Mouse (Mus musculus) embryonic fibroblast, embryonic 13.5 days (primary cell): ENCODE measurements around the gene Gm36245. TPM values are rescaled to one million over a fixed set of nuclear protein-coding genes. Genes with fewer than 3 reads are reported as not detected.

ENCODE experiments used
- H3K27ac ChIP-seq: 2 replicates; pipeline ENCODE4 v1.5.1; 2012; ENCODE audit warnings: low read length, control low read depth, inconsistent platforms; ENCODE audit not compliant: insufficient read depth
- H3K4me1 ChIP-seq: 2 replicates; pipeline ENCODE4 v1.6.1; 2011; ENCODE audit warnings: low read length; ENCODE audit not compliant: control insufficient read depth, insufficient read depth
- H3K4me3 ChIP-seq: 2 replicates; pipeline ENCODE4 v1.5.1; 2011; ENCODE audit warnings: mild to moderate bottlenecking, control low read depth, low read length; ENCODE audit not compliant: insufficient read depth
- CTCF ChIP-seq: IDR thresholded peaks from 2 replicates; pipeline ENCODE4 v1.5.1; 2011; ENCODE audit warnings: mild to moderate bottlenecking, control low read depth, low read length, moderate library complexity, borderline replicate concordance; ENCODE audit not compliant: insufficient read depth
- POLR2A ChIP-seq: IDR thresholded peaks from 2 replicates; pipeline ENCODE4 v1.6.1; 2011; ENCODE audit warnings: low read depth, mild to moderate bottlenecking, control low read depth, low read length, moderate library complexity
- polyA plus RNA-seq: library from polyadenylated mRNA; stranded (reverse); fragments of >200 nt; gene quantifications from 2 replicates; pipeline ENCODE4 v1.2.4, GENCODE M21; 2011; ENCODE audit warnings: low read depth; ENCODE audit not compliant: missing spikeins, insufficient read length

The Gm36245 gene
- not detected in 2 replicates for polyA plus RNA-seq

GRCm38 (mm10) chr15:77598958-77599357, at the start of gene Gm36245:
Gene Gm36245, plus strand, starts transcription at chr15:77599258.
- Histone ChIP-seq H3K4me1 (no peaks in the 10 kb centered on the region), H3K4me3 (no peak within 1 kb of the TSS), H3K27ac (no peak within 1 kb of the TSS)
- no peak for TF ChIP-seq POLR2A
- no peak for TF ChIP-seq CTCF

- no peak within 1 kb of the TSS for H3K27ac ChIP-seq
- no peak within 1 kb of the TSS for H3K4me3 ChIP-seq
- H3K4me1 ChIP-seq, result no peaks in the 10 kb centered on the region
- TF ChIP-seq POLR2A, result no peak
- TF ChIP-seq CTCF, result no peak
Measured at GRCm38 (mm10) chr15:77561792-77562191, 37.3 kb upstream of the Gm36245 start, which contains the start of gene 1700025B11Rik. Gene 1700025B11Rik, minus strand, starts transcription at chr15:77561892.

DNA sequence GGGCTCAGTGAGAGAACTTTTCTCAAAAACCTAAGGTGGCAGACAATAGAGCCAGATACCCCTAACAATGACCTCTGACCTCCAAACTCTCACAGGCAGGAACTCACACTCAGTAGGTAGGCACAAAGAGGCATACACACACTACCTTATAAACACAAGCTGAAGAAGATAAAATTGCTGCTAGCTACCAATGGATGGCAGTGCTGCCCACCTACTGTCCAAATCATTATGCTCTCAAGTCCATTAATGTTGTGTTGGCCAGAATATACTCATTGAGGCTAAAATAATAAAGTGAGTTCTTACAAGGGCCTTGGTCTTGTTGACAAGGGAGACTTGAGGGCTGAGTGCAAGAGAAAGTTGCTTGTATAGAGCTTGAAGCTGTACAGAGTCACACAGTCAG, 35.8 kb upstream of the Gm36245 start:
- Histone ChIP-seq H3K27ac (no peak overlapping the region), H3K4me3 (no peak overlapping the region)
- TF ChIP-seq CTCF (no peak), POLR2A (no peak)

DNA sequence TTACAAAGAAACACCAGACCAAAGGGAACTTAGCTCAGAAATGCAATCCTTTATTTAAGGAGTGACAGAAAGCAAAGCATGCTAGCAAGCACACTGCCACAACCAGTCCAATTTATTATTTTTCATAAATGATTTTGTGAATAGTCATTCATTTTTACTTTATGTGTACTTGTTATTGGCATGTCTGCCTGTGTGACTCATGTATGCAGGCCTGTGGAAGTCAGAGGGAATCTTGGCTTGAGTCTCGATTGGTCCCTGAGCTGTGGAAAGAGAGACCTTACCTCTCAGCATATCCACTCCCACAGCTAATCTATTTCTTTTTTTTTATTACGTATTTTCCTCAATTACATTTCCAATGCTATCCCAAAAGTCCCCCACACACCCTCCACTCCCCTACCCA, 20.3 kb upstream of the Gm36245 start:
- H3K4me3 ChIP-seq, result no peak overlapping the region
- no peak for TF ChIP-seq CTCF
- no peak for TF ChIP-seq POLR2A
- H3K4me1 ChIP-seq, result peaks cover 3% of the 10 kb centered on the region; the same call in 1 of the 2 replicates
- H3K27ac ChIP-seq, result peak overlapping the region; percentile 42; the same call in 1 of the 2 replicates

More for the DNA sequence above, 35.8 kb upstream of the Gm36245 start:
- no peaks in the 10 kb centered on the region for H3K4me1 ChIP-seq

DNA sequence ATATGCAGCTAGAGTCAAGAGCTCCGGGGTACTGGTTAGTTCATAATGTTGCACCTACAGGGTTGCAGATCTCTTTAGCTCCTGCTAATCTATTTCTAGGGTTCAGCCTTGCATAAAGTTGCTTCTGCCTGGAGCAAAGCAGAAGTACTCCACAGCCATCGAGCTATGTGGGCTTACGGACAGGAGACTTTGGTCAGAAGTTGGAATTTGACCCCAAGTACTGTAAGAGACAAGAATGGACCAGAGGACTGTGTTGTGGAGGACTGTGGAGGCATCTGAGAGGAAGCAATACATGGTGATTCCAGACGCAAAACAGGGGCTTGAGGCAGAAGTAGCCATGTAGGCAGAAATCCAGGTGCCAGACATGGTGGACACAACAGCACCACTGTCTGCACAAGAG, 19.7 kb upstream of the Gm36245 start:
- peaks cover 3% of the 10 kb centered on the region; the same call in 1 of the 2 replicates for H3K4me1 ChIP-seq
- H3K4me3 ChIP-seq, result no peak overlapping the region
- TF ChIP-seq POLR2A, result no peak
- no peak for TF ChIP-seq CTCF
- H3K27ac ChIP-seq, result no peak overlapping the region

- Histone ChIP-seq H3K27ac (no peak overlapping the region), H3K4me3 (no peak overlapping the region), H3K4me1 (peaks cover 3% of the 10 kb centered on the region; the same call in 1 of the 2 replicates)
- TF ChIP-seq POLR2A (no peak), CTCF (no peak)
Measured at GRCm38 (mm10) chr15:77581681-77582080, 17.4 kb upstream of the Gm36245 start.

DNA sequence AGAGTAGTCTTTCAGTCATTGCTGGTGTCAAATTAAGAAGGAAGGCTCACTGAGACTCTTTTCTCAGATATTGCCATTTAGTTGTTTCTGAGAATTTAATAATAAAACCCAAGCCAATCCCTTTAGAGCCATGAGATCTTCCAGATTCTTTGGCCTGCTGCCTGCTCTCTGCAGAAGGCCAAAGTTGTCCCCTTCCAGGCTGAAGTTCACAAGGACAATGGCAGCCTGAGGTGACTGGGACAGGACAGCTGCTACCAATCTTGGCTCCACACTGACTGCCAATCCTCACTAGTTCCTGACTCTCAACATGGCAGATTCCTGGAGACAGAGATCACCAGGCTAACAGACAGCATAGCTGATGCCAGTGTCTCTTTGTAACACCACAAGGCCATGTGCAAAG, 12.0 kb upstream of the Gm36245 start:
- Histone ChIP-seq H3K4me3 (no peak overlapping the region), H3K27ac (no peak overlapping the region), H3K4me1 (no peaks in the 10 kb centered on the region)
- TF ChIP-seq CTCF (no peak), POLR2A (no peak)

DNA sequence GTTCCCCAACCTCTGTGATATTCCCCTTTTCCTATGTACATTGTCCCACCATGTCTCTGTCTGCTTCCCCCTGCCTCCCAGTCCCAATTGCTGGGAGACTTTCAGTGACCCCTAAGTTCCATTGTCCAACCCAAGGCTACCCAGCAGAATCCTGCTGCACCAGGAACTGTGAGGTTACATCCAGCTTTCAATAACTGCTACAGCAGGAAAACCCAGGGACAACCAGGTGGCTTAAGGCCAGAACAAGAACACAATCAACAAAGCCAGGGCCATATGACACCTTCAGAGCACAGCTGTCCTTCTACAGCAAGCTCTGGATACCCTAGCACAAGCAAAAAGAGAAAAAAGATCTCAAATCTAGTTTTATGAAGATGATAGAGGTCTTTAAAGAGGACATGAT, 10.1 kb upstream of the Gm36245 start:
- no peak for TF ChIP-seq CTCF
- TF ChIP-seq POLR2A, result no peak
- H3K4me1 ChIP-seq, result no peaks in the 10 kb centered on the region
- no peak overlapping the region for H3K4me3 ChIP-seq
- no peak overlapping the region for H3K27ac ChIP-seq

DNA sequence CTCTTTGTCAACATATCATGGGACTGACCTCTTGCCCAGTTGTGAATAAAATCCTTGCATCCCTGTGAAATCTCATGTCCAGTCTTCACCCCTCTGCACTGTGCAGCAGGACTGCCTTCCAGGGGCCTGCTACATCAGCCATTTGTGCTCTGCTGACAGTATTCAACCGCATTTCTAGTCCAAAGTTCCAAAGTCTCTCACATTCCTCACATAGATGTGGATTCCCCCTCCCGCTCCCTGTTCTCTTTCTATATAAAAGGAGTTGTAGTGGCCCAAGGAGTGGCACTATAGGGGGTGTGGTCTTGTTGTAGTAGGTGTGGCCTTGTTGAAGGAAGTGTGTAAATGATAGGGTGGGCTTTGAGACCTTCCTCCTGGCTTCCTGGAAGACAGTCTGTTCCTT, 8.2 kb upstream of the Gm36245 start:
- no peak for TF ChIP-seq CTCF
- no peak for TF ChIP-seq POLR2A
- Histone ChIP-seq H3K4me3 (no peak overlapping the region), H3K4me1 (no peaks in the 10 kb centered on the region)

DNA sequence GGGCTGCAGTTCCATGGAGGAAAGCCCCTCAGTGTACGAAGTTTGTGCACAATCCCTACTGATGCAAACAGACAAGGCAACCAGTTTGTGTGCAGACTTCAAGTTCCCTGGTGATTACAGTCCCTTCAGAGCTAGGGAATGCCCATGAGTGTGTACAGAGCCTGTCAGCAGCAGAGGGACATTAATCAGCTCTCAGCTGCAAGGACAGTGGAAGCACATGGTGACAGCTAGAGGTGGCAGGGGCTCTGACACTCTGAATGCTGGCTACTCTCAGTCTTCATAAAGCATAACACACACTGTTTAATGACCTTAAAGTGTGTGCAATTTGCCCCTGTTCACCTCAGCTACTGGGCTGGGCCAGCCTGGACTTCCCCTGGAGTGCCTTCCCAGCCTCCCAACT, 5.5 kb upstream of the Gm36245 start:
- TF ChIP-seq CTCF (no peak), POLR2A (no peak)
- Histone ChIP-seq H3K4me3 (no peak overlapping the region), H3K4me1 (no peaks in the 10 kb centered on the region), H3K27ac (no peak overlapping the region)

More for the DNA sequence above, 8.2 kb upstream of the Gm36245 start:
- H3K27ac ChIP-seq, result no peak overlapping the region
